Mouse (Mus musculus): ENCODE results near the gene Trappc4. TPM values are rescaled to one million over a fixed set of nuclear protein-coding genes. Genes with fewer than 3 reads are reported as not detected.
A peak's percentile ranks its signal among the peaks of the same experiment; 100 is the strongest.

Trappc4 gene
- total RNA-seq, 1 experiment = 88.2 TPM

- no peak for TF ChIP-seq ZC3H11A (IDR thresholded peaks at IDR 0.05; ENCODE audit: borderline replicate concordance, low read depth, low read length)
- Histone ChIP-seq H3K9me3 (ENCODE audit: control insufficient read depth, insufficient read depth, low read depth, low read length) (no peaks in the 10 kb centered on the region), H3K27ac (ENCODE audit: insufficient read depth, low read depth, low read length, poor library complexity, severe bottlenecking) (no peak overlapping the region), H3K4me1 (ENCODE audit: control insufficient read depth in 2 of 2, insufficient read depth in 2 of 2, low read length in 2 of 2, poor library complexity in 1 of 2) (peaks cover 0 to 6% of the 10 kb centered on the region in 2 experiments; a peak in 3 of 4 replicates), H3K36me3 (ENCODE audit: control insufficient read depth, insufficient read depth, low read length, poor library complexity, severe bottlenecking) (peaks cover 11% of the 10 kb centered on the region), H3K4me3 (ENCODE audit: insufficient read depth in 1 of 2, low read depth in 1 of 2, low read length in 2 of 2, poor library complexity in 1 of 2, severe bottlenecking in 1 of 2) (no peak overlapping the region), H3K9ac (ENCODE audit: insufficient read depth, low read depth, low read length, poor library complexity, severe bottlenecking) (no peak overlapping the region)
- DNase-seq (ENCODE audit: low read depth, low spot score) = no peak
- in situ Hi-C loops (cut with MboI; ENCODE audit: low sequenced_read_pairs in 2 of 2, unreplicated experiment in 2 of 2) = no loop called here
Measured at GRCm38 (mm10) chr9:44399114-44399794, 8.1 kb downstream of the Trappc4 start.

- in situ Hi-C loops (cut with MboI; ENCODE audit: low sequenced_read_pairs in 2 of 2, unreplicated experiment in 2 of 2) = no loop called here
- H3K36me3 ChIP-seq (ENCODE audit: control insufficient read depth, insufficient read depth, low read length, poor library complexity, severe bottlenecking) = peaks cover 8% of the 10 kb centered on the region
- no peak overlapping the region for H3K27ac ChIP-seq (ENCODE audit: insufficient read depth, low read depth, low read length, poor library complexity, severe bottlenecking)
- TF ChIP-seq CHD2 (IDR thresholded peaks at IDR 0.05; ENCODE audit: low read depth, low read length) (no peak), MAFK (IDR thresholded peaks at IDR 0.05; ENCODE audit: insufficient read depth, low read depth, low read length) (no peak), ZNF384 (IDR thresholded peaks at IDR 0.05; ENCODE audit: low read depth, low read length) (no peak), HCFC1 (IDR thresholded peaks at IDR 0.05; ENCODE audit: borderline replicate concordance, insufficient read depth, low read length) (no peak), ZC3H11A (IDR thresholded peaks at IDR 0.05; ENCODE audit: borderline replicate concordance, low read depth, low read length) (no peak)
- DNase-seq (ENCODE audit: low read depth, low spot score) = no peak
- H3K4me1 ChIP-seq (ENCODE audit: control insufficient read depth in 2 of 2, insufficient read depth in 2 of 2, low read length in 2 of 2, poor library complexity in 1 of 2) = peaks cover 0 to 6% of the 10 kb centered on the region in 2 experiments; a peak in 3 of 4 replicates
- H3K9me3 ChIP-seq (ENCODE audit: control insufficient read depth, insufficient read depth, low read depth, low read length) = no peaks in the 10 kb centered on the region
- H3K9ac ChIP-seq (ENCODE audit: insufficient read depth, low read depth, low read length, poor library complexity, severe bottlenecking) = no peak overlapping the region
- no peak overlapping the region for H3K4me3 ChIP-seq (ENCODE audit: insufficient read depth in 1 of 2, low read depth in 1 of 2, low read length in 2 of 2, poor library complexity in 1 of 2, severe bottlenecking in 1 of 2)
Measured at GRCm38 (mm10) chr9:44398551-44398950, 8.8 kb downstream of the Trappc4 start.

- Histone ChIP-seq H3K4me1 (ENCODE audit: control insufficient read depth in 2 of 2, insufficient read depth in 2 of 2, low read length in 2 of 2, poor library complexity in 1 of 2) (peaks cover 0 to 6% of the 10 kb centered on the region in 2 experiments; a peak in 3 of 4 replicates), H3K36me3 (ENCODE audit: control insufficient read depth, insufficient read depth, low read length, poor library complexity, severe bottlenecking) (peaks cover 8% of the 10 kb centered on the region), H3K9me3 (ENCODE audit: control insufficient read depth, insufficient read depth, low read depth, low read length) (no peaks in the 10 kb centered on the region), H3K4me3 (ENCODE audit: insufficient read depth in 1 of 2, low read depth in 1 of 2, low read length in 2 of 2, poor library complexity in 1 of 2, severe bottlenecking in 1 of 2) (peak overlapping the region in 1 of 2 experiments; percentile 92; a peak in 1 of 4 replicates), H3K9ac (ENCODE audit: insufficient read depth, low read depth, low read length, poor library complexity, severe bottlenecking) (0 out of 2 replicates have a peak overlapping the region, but pooled peaks have one; percentile 15), H3K27ac (ENCODE audit: insufficient read depth, low read depth, low read length, poor library complexity, severe bottlenecking) (no peak overlapping the region)
- no peak for DNase-seq (ENCODE audit: low read depth, low spot score)
- in situ Hi-C loops (cut with MboI; ENCODE audit: low sequenced_read_pairs in 2 of 2, unreplicated experiment in 2 of 2) = no loop called here
- TF ChIP-seq ZNF384 (IDR thresholded peaks at IDR 0.05; ENCODE audit: low read depth, low read length) (no peak), HCFC1 (IDR thresholded peaks at IDR 0.05; ENCODE audit: borderline replicate concordance, insufficient read depth, low read length) (no peak), CHD2 (IDR thresholded peaks at IDR 0.05; ENCODE audit: low read depth, low read length) (no peak), ZC3H11A (IDR thresholded peaks at IDR 0.05; ENCODE audit: borderline replicate concordance, low read depth, low read length) (no peak), MAFK (IDR thresholded peaks at IDR 0.05; ENCODE audit: insufficient read depth, low read depth, low read length) (no peak)
Measured at GRCm38 (mm10) chr9:44398087-44398486, 9.3 kb downstream of the Trappc4 start.

GRCm38 (mm10) chr9:44396684-44397411, 10.6 kb downstream of the Trappc4 start, which contains the start of gene Slc37a4:
Gene Slc37a4 (plus strand): TSS chr9:44396852.
- TF ChIP-seq CHD2 (IDR thresholded peaks at IDR 0.05; ENCODE audit: low read depth, low read length) = 0 out of 2 replicates have a peak, but pooled peaks have one; percentile 12
- TF ChIP-seq ZNF384 (IDR thresholded peaks at IDR 0.05; ENCODE audit: low read depth, low read length) = no peak
- TF ChIP-seq MAFK (IDR thresholded peaks at IDR 0.05; ENCODE audit: insufficient read depth, low read depth, low read length) = no peak
- TF ChIP-seq ZC3H11A (IDR thresholded peaks at IDR 0.05; ENCODE audit: borderline replicate concordance, low read depth, low read length) = no peak
- TF ChIP-seq HCFC1 (IDR thresholded peaks at IDR 0.05; ENCODE audit: borderline replicate concordance, insufficient read depth, low read length) = peak; percentile 20; the same call in 1 of the 2 replicates
- H3K36me3 ChIP-seq (ENCODE audit: control insufficient read depth, insufficient read depth, low read length, poor library complexity, severe bottlenecking) = peaks cover 3% of the 10 kb centered on the region; the same call in 1 of the 2 replicates
- no peak within 1 kb of the TSS for H3K27ac ChIP-seq (ENCODE audit: insufficient read depth, low read depth, low read length, poor library complexity, severe bottlenecking)
- in situ Hi-C loops (cut with MboI; ENCODE audit: low sequenced_read_pairs in 2 of 2, unreplicated experiment in 2 of 2) = no loop called here
- H3K9ac ChIP-seq (ENCODE audit: insufficient read depth, low read depth, low read length, poor library complexity, severe bottlenecking) = peak within 1 kb of the TSS; percentile 73
- H3K4me3 ChIP-seq (ENCODE audit: insufficient read depth in 1 of 2, low read depth in 1 of 2, low read length in 2 of 2, poor library complexity in 1 of 2, severe bottlenecking in 1 of 2) = peak within 1 kb of the TSS; percentile 89 to 92
- H3K9me3 ChIP-seq (ENCODE audit: control insufficient read depth, insufficient read depth, low read depth, low read length) = no peaks in the 10 kb centered on the region
- peaks cover 0 to 6% of the 10 kb centered on the region in 2 experiments; a peak in 3 of 4 replicates for H3K4me1 ChIP-seq (ENCODE audit: control insufficient read depth in 2 of 2, insufficient read depth in 2 of 2, low read length in 2 of 2, poor library complexity in 1 of 2)
- DNase-seq (ENCODE audit: low read depth, low spot score) = peak; percentile 80

Measured in ES-E14 (cell line).